Mouse (Mus musculus) MEL-GATA-1-ER (cell line): Measurements from ENCODE around the gene Hmg20a.

Experiments
- DNase-seq: peaks from one replicate; pipeline ENCODE4 v3.0.0-alpha.2; 2012; ENCODE audit warnings: low read depth; ENCODE audit errors: extremely low read depth

Gene Hmg20a

DNA sequence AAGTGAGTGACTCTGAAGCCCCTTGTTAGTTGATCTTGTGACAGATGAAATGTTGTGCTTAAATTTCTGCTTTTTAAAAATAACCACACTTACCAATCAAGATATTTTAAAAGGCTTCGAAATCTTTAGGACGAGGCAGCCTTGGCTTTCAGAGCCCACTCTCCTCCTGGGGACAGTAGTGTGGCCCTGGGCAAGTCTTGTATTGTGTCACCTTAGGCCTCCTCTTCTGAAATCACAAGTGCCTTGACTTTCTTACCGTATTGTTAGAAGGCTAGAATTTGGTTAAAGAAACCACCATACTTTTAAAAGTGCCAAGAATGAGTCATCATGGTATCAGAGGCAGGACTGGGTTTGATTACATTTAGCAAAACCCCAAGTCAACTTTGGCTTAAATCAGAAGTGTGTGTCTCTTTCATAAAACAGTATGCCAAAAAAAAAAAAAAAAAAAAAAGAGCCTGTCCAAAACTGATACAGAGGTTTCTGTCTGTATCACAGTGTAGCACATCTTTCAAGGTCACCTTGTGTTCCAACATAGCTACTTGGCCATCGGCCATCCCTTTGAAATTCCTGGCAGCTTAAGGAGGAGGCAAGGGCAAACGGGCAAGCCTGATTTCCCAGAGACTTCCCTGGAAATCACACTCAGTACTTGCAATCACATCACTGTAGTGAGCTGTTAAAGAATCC is 78.9 kb downstream of the Hmg20a start:
- DNase-seq = no peak

DNA sequence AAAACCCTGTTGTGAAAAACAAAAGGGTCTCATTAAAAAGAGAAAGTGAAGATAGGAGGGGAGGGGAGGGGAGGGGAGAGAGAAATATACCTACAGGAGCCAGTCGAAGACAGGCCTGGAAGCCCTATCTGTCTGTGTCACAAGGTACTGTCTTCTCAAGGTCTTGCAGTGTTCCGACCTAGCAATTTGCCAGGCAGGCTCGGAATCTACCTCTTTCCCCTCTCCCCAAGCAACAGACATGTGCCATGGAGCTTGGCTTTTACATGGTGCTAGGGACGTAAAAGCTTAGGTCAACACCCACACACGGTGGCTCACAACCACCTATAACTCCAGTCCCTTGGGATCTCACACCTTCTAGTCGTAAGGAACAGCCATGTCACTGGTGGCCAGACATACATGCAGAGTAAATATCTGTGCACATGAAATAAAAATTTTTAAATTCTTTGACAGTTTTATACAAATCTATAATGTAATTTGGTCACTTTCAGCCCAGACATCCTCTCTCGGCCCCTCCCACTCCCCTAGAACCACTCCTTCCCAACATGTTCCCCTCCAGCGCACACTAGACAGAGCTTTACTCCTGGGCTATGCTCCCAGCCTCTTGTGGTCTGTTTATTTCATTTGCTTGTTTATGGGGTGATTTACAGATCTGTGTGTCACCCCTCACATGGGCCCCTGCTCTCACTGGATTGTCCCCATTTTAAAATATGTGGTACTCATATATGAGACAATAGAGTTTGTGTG is 81.1 kb downstream of the Hmg20a start:
- no peak for DNase-seq

DNA sequence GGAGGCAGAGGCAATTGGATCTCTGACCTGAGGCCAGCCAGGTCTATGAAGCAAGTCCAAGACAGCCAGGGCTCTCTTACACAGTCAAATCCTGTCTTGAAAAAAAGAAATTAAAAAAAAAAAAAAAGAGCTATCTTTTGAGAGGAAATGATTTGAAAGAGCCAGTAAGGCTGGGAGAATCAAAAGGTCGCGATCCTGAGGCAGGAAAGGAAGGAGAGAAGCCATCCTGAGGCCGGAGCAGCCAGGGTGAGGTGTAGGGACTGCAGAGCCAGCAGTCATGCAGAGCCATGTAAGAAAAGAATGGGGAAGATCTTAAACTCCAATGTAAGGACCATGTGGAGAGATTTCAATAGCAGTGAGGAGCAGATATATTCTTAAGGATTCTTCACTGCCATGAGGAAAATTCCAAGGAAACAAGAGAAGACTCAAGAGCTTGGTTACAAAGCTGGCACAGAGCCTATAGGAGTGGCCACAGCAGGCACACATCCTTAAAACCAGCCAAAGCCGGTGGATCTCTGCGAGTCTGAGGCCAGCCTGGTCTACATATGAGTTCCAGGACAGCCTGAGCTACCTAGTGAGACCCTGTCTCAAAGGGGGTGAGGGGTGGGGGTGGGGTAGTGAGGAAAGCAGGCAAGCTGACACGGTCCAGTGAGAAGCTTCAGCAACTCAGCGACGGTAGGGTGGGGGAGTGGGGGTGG is 82.6 kb downstream of the Hmg20a start:
- no peak for DNase-seq

DNA sequence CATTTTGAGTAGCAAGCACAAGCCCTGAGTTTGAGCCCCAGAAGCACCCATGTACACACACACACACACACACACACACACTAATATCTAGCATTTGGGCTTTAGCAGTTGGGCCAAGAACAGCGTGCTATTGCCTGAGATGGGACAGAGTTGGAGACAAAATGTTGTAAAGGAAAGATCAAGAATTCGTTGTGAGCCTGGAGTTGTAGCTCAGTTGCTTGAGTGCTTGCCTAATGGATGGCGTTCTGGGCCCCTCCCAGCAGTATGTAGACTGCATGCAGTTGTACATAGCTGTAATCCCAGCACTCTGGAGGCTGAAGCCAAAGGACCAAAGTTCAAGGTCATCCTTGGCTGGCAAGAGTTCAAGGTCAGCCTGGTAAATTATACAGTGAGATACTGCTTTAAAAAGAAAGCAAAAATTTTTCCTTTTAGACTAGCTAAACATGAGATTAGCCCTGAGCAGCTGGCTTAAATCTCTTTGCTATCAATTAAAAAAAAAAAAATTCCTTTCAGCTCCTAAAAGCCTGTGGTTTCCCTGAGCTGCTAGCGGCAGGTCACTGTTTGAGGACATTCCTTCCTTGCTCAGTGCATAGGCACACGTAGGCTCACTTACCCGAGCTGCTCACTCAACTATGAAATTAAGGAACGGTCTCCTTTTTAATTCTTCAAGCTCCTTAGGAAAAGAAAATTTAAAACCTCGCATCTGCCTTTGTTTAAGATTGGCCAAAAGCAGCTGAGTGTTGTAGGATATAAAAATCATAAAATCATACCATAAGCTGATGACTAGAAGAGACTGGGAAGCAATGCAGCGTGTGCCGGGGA is 83.5 kb downstream of the Hmg20a start:
- no peak for DNase-seq

DNA sequence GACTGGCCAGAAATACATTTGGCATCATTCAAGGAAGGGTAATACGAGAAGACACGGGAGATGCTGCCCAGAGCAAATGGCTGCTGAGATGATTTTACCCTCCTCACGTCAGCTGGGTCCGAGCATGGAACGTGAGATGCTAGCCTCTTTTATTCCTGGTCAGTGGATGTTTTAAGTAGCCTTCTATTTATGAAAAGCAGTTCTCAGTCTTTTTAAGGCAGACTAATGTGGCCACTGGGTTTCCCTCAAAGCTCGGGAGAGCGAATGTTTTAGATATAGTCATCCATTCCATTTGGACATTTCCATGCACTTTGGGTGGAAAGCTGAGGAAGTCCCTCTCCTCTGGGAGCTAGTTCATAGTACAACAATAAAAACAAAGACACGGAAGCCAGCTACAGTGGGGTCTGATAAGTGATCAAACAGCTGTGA is 84.1 kb downstream of the Hmg20a start:
- DNase-seq = no peak

GRCm38 (mm10) chr9:56503621-56504500 is 85.5 kb downstream of the Hmg20a start:
- no peak for DNase-seq

DNA sequence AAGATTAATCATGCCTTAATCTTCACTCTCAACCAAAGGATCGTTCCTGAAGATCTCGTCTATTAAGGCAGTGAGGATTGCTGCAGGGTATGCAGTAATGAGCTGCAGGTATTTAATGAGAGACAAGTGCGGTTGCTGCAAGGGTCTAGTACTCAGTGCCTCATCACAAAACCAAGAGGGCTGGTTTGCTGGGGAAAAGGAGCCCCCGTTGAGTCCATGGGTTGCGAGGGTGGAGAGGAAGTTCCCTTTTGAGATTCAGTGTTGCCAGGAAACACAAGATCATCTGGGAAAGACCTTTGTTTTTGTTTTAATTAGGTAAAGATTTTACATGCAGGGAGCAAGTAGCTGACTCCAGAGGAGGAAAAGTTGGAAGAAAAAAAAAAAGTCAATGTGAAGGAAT is 86.1 kb downstream of the Hmg20a start:
- DNase-seq = no peak

GRCm38 (mm10) chr9:56505083-56505792 is 86.8 kb downstream of the Hmg20a start:
- DNase-seq = no peak

DNA sequence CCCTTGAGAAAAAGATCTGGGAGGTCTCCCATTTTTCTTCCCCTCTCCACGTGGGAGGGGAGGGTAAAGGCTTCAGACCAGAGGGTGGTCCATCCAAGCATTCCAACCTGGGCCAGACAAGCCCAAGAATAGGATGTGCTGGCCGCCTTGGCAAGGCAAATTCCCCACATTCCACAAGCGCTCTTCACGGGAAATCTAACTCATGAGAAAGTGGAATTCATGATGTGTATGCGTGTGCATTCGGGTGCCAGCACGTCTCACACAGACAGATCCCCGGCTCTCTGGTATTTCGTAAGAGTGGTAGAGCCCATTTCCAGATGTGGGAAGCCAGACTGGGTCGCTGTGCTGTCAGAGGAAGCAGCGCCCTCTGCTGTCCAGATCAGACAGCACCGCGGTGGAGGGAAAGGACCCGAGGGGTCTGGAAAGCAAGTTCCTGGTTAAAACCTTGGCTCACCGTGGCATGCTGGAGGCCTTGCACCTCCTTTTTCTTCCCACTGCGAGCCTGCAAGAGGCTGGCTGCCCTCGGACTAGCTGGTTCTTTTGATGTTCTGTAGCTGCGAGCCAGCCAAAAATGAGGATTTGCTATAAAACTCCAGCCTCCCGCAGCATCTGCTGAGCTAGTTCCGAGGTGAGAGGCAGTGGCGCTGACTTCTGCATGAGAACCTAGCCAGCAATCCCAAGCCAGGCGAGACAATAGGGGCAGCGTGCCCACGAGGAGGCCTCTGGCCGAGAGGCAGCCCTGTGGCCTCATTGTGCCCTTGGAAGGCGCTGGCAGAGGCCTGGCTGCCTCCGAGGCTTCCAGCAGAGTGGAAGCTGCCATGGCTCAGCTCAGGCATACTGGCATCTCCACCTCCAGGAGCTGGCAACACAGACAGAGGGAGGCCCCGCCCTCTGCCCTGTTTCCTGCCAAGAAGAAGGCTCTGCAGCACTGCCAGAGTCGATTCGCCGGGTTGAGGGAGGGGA is 87.7 kb downstream of the Hmg20a start:
- peak; percentile 70 for DNase-seq

- DNase-seq = peak; percentile 35
Observed at GRCm38 (mm10) chr9:56506931-56507681, 88.7 kb downstream of the Hmg20a start.

DNA sequence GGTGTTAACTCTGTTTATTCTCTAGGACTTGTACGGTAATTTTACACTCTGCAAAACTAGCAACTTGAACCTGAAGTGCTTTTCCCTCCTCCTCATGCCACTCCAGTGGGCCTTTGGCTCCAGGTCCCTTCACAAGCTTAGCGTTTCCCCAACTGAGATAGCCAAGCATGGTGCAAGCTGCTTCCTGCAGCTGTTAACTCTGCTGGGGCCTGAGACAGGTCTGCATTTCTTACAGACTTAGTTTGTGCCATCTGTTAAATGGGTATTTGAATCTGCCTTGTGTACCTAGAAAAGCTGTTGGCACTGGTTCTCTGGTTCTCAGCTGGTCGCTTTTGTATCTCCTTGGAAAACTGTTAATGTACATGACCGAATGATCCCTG is 89.3 kb downstream of the Hmg20a start:
- peak; percentile 1 for DNase-seq

DNA sequence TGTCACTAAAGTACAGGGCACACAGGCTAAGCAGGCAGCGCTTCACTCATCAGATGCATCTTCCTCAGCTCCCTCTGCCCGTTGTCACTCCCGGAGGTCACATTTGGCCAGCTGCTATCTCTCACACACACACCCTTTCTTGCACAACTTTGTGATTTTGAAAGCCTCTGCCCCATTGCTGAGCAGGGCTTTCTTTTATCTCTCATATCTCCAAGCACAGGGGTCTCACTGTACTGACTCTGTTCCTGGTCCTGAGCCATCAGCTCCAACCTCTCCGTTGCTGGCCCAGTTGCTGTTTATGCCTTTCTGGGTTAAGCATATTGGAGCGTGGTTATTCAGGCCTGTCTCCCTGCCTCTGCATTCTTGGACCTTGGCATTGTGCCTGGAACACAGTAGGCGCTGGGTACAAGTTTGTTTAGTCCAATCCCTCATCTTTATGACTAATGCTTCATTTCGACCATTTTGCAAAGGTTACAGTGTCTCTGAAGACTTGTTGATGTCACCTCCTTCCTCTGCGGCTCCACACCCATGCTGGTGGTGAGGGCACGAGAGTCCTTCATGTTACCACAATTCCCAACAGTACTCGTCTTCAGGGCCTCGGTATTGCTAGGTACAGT is 90.5 kb downstream of the Hmg20a start:
- peak; percentile 3 for DNase-seq

- DNase-seq = no peak
Observed at GRCm38 (mm10) chr9:56510281-56510680, 91.9 kb downstream of the Hmg20a start.

DNA sequence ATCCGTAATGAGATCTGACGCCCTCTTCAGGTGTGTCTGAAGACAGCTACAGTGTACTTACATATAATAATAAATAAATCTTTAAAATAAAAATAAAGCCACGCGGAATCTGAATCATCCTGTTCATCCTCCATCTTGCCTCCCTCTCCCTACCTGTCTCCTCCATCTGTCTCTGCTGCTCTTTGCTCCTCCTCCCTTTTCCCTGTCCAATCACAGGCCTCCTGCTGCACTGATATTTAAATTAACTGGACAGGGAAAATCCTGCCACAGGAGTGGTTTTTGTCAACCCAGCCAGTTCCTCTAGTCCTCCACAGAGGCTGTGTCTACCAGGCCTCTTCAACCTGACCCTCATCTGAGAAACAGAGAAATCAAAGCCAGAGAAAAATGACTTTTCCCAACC is 94.1 kb downstream of the Hmg20a start:
- no peak for DNase-seq

- DNase-seq = no peak
Observed at GRCm38 (mm10) chr9:56515110-56515509, 96.7 kb downstream of the Hmg20a start.

- DNase-seq = no peak
Observed at GRCm38 (mm10) chr9:56516219-56516618, 97.8 kb downstream of the Hmg20a start.

DNA sequence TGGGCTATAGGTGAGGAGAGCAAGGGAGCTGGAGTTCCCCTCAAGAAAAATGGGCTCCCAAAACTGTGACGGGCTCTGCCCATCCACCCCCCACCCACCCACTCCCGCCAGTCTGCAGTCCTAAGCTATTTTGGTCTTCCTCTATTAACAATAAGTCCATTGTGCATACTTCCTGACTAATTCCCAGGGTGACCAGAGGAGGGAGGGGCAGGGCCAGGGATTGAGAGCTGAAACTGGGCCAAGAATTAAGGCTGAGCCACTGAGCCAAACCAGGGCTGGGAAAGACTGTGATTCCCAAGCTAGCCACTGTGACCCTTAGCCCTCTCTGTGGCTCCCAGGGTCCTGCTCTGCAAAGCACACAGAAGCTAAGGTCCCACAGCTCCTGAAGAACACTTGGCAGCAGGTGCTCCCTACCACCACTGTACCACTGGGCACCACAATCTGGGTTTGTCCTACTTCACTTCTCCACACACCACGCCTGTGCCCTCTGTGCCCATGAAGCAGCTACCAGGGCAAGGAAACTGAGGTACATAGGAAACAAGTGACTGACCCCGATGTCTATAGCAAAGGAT is 98.4 kb downstream of the Hmg20a start:
- no peak for DNase-seq
